Mouse (Mus musculus) thymus, adult 2 months (tissue): ENCODE results near the gene Dgki. TPM values are rescaled to one million over a fixed set of nuclear protein-coding genes. Genes with fewer than 3 reads are reported as not detected.

Experiments
- DNase-seq: peaks from one replicate; pipeline ENCODE4 v3.0.0; 2021
- H3K27ac ChIP-seq: fragments of 200-500 bp; 2 replicates; pipeline ENCODE4 v1.5.1; 2012; ENCODE audit warnings: low read length, control low read depth; ENCODE audit not compliant: control insufficient read depth, insufficient read depth
- H3K27me3 ChIP-seq: fragments of 200-500 bp; 2 replicates; pipeline ENCODE4 v1.6.1; 2012; ENCODE audit warnings: mild to moderate bottlenecking, low read length, moderate library complexity, mixed read lengths; ENCODE audit not compliant: control insufficient read depth, insufficient read depth
- H3K36me3 ChIP-seq: fragments of 200-500 bp; 2 replicates; pipeline ENCODE4 v1.6.1; 2012; ENCODE audit warnings: mild to moderate bottlenecking, low read length, moderate library complexity; ENCODE audit not compliant: control insufficient read depth, insufficient read depth
- H3K4me1 ChIP-seq: fragments of 200-500 bp; replicated peaks from 2 replicates; pipeline ENCODE4 v1.6.1; 2012; ENCODE audit warnings: low read length; ENCODE audit not compliant: control insufficient read depth, insufficient read depth
- H3K4me3 ChIP-seq: fragments of 200-500 bp; 2 replicates; pipeline ENCODE4 v1.5.1; 2012; ENCODE audit warnings: mild to moderate bottlenecking, low read length, control low read depth, moderate library complexity; ENCODE audit not compliant: control insufficient read depth, insufficient read depth
- CTCF ChIP-seq: fragments of 200-500 bp; IDR thresholded peaks from 2 replicates; pipeline ENCODE4 v1.5.1; 2012; ENCODE audit warnings: mild to moderate bottlenecking, control low read depth, low read length, moderate library complexity, borderline replicate concordance; ENCODE audit not compliant: control insufficient read depth, poor library complexity, insufficient read depth; ENCODE audit errors: extremely low read depth
- POLR2A ChIP-seq: fragments of 200-500 bp; IDR thresholded peaks from 2 replicates; pipeline ENCODE4 v1.6.1; 2012; ENCODE audit warnings: mild to moderate bottlenecking, low read length, control low read depth, moderate library complexity; ENCODE audit not compliant: control insufficient read depth, poor library complexity, insufficient read depth; ENCODE audit errors: extremely low read depth
- WGBS: fragments of 180-500 bp; shearing (Covaris S2); methylation state at CpG from one replicate; pipeline ENCODE4 v1.1.7; 2018; 5-methylcytosine and 5-hydroxymethylcytosine counted together
- polyA plus RNA-seq: library from polyadenylated mRNA; depleted of rRNA; stranded (reverse); fragments of >200 nt; gene quantifications from 2 replicates; pipeline ENCODE4 v1.2.3, GENCODE M21; 2012

Gene Dgki
- polyA plus RNA-seq, 1 experiment: 0.15 TPM

- H3K4me1 ChIP-seq: no peaks in the 10 kb centered on the region
- no peaks in the 10 kb centered on the region for H3K36me3 ChIP-seq
- no peak overlapping the region for H3K27ac ChIP-seq
- no peak for TF ChIP-seq CTCF
- TF ChIP-seq POLR2A: no peak
- no peak for DNase-seq
- H3K27me3 ChIP-seq: no peaks in the 10 kb centered on the region
- WGBS: 86% methylated on average over 7 of the region's 7 CpGs
- no peak overlapping the region for H3K4me3 ChIP-seq
Measured at GRCm38 (mm10) chr6:36850422-36851129, 449.4 kb downstream of the Dgki start.

- TF ChIP-seq POLR2A (no peak), CTCF (no peak)
- 98% methylated on average over 1 of the region's 1 CpGs for WGBS
- Histone ChIP-seq H3K27me3 (no peaks in the 10 kb centered on the region), H3K36me3 (no peaks in the 10 kb centered on the region), H3K4me3 (no peak overlapping the region), H3K27ac (no peak overlapping the region), H3K4me1 (no peaks in the 10 kb centered on the region)
- DNase-seq: no peak
Measured at GRCm38 (mm10) chr6:36845288-36845687, 454.7 kb downstream of the Dgki start.

DNA sequence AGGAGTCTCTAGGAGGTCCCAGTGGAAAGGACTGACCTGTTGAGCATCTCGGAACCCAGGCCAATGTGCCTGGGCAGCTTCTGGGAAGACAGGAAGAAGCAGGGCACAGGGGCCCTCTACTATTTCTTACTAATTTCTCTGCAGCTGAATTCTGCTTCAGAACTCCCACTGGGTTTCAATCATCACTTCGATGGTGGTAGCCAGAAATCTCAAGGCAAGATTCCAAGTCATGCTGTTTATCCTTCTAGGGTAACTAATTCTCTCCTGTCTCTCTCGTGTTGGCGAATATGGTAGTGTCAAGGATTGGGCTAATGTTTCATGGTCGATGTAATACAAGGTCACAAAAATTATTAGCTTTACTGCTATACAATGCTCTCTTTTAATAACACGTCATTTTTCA, 455.7 kb downstream of the Dgki start:
- Histone ChIP-seq H3K27ac (no peak overlapping the region), H3K4me1 (no peaks in the 10 kb centered on the region), H3K4me3 (no peak overlapping the region), H3K27me3 (no peaks in the 10 kb centered on the region), H3K36me3 (no peaks in the 10 kb centered on the region)
- DNase-seq: no peak
- TF ChIP-seq CTCF (no peak), POLR2A (no peak)
- WGBS: 91% methylated on average over 6 of the region's 6 CpGs

GRCm38 (mm10) chr6:36843031-36843488, 456.9 kb downstream of the Dgki start:
- no peaks in the 10 kb centered on the region for H3K4me1 ChIP-seq
- no peak overlapping the region for H3K4me3 ChIP-seq
- no peak overlapping the region for H3K27ac ChIP-seq
- no peaks in the 10 kb centered on the region for H3K36me3 ChIP-seq
- TF ChIP-seq CTCF (no peak), POLR2A (no peak)
- no peak for DNase-seq
- whole genome bisulfite sequencing: 95% methylated on average over 3 of the region's 3 CpGs
- H3K27me3 ChIP-seq: no peaks in the 10 kb centered on the region

- Histone ChIP-seq H3K4me3 (no peak overlapping the region), H3K4me1 (no peaks in the 10 kb centered on the region), H3K27me3 (no peaks in the 10 kb centered on the region), H3K27ac (no peak overlapping the region), H3K36me3 (no peaks in the 10 kb centered on the region)
- WGBS: 81% methylated on average over 5 of the region's 5 CpGs
- TF ChIP-seq POLR2A (no peak), CTCF (no peak)
- DNase-seq: no peak
Measured at GRCm38 (mm10) chr6:36842101-36842922, 457.7 kb downstream of the Dgki start.

GRCm38 (mm10) chr6:36841701-36842100, 458.3 kb downstream of the Dgki start:
- Histone ChIP-seq H3K4me1 (no peaks in the 10 kb centered on the region), H3K27ac (no peak overlapping the region), H3K4me3 (no peak overlapping the region), H3K27me3 (no peaks in the 10 kb centered on the region), H3K36me3 (no peaks in the 10 kb centered on the region)
- no peak for DNase-seq
- 95% methylated on average over 3 of the region's 3 CpGs for WGBS
- TF ChIP-seq POLR2A (no peak), CTCF (no peak)
